Mouse (Mus musculus) megakaryocyte, adult 5-6 weeks (primary cell): ENCODE measurements at regions not wholly inside any gene's neighbourhood (a gene's known extent, or its start where the extent isn't known, plus 50 kb on each side); places are given as distances from the start of the nearest gene placed in this dataset.

Experiments
- ATAC-seq: 2 replicates; pipeline ENCODE4 v1.8.0; 2016; ENCODE audit warnings: mild to moderate bottlenecking, inconsistent platforms; ENCODE audit not compliant: poor library complexity, severe bottlenecking

DNA sequence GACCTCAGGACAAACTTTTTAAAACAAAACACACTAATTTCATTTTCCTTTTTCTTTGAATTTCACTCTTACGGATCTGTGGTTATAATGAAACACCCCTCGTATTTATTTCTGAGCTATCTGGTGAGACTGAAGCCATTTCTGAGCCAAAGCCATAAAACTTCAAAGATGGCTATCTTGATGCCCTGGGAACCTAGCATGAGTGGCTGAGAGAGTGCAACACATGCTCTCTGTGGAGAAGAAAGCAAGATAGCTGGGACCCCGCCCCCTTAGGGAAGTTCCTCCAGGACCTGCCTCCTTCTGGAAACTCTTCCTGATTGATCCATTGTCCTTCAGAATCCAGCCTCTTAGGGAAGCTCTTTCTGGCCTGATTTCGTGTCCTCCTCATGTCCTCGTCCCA is 57.6 kb upstream of the Myb start:
- ATAC-seq: no peak

DNA sequence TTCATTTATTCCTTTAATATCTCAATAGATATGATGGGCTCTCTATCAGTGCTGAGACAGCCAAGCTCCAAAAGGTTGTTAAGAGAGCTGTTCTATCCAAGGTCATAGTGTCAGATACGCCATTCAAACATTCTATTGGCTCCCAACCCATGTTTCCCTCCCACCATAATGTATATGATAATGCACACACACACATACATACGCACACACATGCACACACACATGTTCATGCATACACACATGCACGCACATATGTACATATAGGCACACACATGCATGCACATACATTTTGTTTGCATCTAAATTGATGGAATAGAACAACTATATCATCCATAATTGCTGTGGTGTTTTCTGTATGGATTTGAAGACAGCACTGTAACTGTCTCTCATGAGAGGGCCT is 60.0 kb upstream of the Myb start:
- no peak for ATAC-seq

DNA sequence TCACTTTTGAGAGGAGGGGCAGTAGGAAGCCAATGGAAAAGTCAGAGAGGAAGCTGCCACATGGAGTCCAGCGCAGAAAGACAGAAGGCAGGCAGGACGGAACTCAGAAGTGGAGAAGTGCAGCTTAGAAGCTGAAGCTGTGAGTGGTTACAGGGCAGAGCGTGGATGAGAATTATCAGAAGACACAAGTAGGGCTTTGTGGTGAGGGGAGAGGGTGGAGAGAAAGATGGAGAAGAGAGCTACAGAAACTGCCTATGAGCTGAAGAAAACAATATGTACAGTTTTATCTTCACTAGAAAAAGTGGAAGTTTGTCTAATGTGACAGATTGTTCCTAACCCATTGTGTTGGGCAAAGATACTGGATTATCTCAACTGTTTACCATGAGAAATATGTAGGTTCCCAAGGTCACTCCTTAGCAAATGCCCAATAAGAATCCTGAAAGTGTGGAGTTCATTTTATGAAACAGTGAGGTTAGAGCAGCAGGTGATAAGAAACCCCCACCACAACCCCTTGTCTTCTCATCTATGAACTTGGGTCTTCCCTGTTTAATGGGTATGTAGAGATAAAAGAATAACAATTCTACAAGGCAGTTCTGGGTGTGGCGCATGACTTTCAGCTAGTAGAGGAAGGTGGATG is 60.6 kb upstream of the Myb start:
- no peak for ATAC-seq

DNA sequence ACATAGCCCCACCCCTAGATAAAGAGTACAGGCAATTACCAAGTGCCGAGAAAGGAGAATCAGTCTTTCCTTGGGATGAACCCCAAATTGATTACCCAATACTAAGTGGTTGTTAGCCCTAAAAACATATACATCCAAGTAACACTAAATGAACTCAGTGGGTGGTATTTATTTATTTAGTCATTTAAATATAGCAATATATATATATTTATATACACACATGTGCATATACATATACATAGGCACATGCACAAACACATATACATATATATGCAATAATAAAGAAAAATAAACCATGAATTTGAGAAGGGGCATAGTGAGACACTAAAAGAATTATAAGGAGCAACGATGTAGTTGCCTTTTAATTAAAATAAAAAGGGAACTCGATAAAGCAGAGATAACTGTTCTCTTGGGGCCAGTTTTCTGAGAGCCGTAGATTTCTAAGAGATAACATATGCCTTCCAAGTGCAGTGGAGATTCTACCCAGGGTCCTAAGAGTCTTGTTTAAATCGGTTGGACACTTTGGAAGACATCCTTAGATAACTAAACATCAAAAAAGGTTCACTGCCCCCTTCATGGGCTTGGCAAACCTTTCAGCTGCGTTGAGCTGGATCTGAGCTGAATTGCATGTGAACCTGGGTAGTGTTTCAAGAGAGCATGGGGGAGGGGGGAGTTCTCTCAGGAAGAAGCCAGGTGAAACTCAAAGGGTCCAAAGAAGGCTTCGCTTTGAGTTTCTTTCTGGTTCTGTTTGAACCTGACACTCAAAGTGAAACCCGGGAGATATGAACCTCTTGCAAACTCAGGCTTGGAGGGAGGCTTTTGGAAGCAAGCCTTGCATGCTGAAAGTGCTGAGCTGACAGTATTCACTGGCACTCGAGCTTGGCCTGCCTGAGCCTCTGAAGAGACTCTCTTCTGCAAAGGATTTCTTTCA is 61.6 kb upstream of the Myb start:
- no peak for ATAC-seq

DNA sequence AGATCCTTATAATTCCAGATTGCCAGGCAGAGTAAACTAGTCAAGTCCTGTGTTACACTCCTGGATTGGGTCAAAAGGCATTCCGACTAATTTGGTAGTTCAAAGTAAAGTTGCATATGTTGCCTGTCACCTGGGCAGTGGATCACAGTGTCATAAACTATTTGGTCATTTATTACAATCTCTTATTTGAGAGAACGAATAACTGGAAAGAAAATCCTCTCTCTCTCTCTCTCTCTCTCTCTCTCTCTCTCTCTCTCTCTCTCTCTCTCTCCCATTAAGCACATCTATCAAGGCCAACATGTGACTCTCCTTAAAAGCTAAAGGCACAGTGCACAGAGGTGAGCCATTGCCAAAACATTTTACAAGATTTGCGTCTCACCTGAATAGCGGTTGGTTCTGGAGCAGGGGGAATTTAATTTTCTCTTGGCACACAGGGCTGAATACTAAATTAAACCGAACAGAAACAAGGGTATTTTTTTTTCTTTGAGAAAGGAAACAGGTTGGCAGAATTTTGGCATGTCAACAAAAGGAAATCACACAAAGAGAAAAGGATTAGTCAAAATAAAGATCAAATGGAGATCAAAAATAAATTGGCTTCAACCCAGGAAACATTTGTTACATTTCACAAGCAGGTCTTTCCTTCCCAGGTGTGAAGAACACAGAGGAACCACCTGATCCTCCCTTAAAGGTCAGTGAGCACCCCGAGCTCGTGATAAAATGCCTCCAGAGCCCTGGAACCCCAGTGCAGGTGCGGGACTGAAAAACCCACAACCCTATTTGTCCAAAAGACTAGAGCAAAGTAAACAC is 62.5 kb upstream of the Myb start:
- no peak for ATAC-seq

DNA sequence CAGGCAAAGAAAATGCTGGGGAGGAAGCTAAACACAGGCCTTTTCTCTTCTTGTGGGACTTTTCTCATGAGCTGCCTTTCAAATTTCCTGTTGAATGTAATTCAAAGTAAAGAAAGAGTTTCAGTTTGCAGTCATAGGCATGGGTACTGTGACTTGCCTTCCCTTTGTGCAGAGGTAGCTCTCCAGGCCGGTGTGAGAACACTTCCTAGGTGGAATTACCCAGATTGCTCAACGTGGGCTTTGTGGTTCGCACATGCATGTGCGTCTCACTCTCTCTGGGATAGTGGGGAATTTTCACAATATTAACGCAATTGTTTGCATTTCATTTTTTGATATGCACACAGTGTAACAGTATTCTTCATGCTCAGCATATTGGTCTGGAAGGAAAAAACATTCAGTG is 63.4 kb upstream of the Myb start:
- ATAC-seq: no peak

DNA sequence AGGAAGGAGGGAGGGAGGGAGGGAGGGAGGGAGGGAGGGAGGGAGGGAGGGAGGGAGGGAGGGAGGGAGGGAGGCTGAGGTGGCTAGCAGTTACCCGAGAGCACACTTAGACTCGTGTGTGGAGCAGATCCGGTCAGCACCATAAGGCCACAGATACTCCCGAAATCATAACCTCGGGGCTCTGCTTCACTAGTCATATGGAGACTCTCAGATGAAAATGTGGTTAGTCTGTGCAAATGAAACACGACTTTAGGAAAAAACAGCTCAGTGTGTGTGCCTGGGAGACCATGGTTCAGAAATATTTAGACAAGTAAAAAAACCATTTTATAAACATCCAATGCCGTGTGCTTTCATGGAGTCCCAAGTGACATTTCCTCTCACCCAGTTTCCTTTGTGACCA is 65.4 kb upstream of the Myb start:
- no peak for ATAC-seq

DNA sequence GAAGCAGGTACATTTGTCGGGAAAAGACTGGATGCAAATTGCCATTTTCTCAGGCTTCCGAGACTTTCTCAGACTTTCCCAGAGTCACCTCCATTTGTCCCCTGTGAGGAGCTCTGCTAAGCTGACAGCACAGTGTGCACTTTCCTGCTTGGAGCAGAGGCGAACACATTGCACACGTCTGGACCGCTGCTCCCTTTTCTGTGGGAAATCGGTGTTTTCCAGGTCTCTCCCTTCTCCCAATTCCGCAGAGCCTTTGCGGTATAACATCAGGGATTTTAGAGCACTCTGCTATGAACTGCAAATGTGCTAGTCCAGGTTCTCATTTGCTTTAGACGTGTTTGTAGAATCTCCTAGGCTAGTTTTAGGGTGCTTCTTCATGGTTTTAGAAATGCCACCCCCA is 67.0 kb upstream of the Myb start:
- no peak for ATAC-seq

DNA sequence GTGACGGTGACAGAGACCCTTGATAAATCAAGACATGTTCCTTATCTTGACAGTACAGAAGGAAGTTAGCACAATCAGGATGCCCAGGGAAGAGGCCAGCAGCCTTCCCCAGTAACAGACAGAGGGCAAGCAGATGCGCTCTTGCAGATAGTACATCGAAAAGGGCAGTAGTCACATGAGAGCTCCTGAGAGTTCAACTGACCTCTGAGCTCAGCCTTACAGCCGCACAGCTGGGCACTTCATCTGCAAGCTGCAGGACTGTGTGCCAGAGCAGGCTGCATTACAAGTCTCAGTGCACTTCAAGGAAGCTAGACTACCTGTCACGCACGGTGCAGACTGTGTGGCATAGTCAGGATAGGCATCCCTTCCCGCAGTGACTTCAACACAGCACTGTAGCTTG is 67.2 kb upstream of the Hbs1l start:
- ATAC-seq: peak; percentile 49

DNA sequence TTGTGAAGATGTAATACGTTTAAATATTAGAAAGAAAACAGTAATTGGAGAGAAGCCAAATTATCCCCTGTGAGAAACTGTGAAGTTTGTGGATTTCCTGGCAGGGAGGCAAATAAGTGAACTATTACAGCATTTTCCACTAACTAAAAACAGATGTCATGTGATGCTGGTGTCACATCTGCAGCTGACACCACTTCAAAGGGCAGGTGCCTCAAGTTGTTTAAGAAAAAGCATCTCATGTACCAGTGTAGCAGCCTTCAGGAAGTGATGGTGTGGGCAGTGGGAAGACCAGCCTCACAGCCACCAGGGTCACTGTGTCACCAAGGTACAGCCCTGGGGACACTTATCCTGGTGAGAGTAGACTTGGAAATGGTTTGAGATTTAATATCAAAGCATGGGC is 60.6 kb upstream of the Hbs1l start:
- peak; percentile 77 for ATAC-seq

DNA sequence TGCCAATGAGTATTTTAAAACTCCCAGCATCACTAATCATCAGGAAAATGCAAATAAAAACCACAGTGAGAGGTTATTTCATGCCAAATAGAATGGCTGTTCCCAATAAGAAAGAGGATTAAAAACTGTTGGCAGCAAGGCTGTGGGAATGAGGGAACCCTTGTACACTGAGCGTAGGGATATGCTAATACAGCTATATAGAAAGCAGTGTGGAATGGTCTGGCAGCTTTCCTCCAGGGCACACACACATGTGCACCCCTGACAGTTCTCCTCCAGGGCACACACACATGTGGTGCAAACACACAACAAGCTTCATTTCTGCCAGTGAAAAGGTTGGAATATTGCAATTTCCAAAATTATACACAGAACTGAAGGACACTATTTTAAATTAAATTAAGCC is 58.8 kb upstream of the Hbs1l start:
- no peak for ATAC-seq

DNA sequence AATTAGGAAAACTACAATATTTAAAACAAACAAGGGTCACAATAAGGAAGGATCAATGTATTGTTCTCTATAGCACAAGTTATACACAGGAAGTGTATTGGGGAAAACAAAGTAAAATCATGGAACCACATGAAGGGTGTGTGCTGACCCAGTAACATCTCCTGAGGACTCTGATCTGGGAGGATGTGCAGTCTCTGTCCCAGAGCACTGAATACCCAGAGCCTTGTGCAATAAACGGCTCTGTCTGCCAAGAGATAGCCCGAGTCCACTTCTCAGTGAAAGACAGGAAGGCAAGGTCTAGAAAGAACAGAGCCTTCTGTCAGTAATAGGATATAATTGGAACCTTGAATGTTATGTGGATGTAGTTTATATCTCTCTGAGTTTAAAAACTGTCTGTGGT is 56.3 kb upstream of the Hbs1l start:
- no peak for ATAC-seq

DNA sequence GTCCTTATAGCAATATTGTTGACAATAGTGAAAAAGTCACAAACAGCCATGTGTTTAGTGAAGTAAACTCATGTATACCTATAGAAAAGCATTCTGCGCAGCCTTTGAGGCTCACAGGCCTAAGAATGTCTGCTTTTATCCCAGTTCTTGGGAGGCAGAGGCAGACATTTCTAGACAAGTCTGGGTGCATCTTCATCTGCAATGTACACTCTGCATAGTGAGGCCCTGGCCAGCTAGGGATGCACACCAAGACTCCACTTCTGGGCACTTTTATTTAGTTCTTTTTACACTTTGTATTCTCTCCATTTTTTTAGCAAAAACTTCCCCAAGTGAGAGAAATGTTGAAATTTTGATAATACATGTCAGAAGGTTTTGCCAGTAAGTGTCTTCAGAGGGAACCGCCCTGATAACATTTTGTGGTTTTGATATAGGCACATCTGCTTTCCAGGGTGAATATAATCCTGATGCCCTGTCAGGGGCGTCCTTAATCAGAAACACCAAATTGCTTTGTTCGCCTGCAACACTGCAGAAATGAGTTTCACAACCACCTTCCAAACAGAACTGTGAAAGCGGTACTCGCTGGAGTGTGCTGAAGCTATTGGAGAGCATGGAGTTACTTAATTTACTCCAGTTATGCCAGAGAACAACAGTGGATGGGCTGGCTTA is 54.1 kb upstream of the Hbs1l start:
- ATAC-seq: peak; percentile 21; the same call in 1 of the 2 replicates

DNA sequence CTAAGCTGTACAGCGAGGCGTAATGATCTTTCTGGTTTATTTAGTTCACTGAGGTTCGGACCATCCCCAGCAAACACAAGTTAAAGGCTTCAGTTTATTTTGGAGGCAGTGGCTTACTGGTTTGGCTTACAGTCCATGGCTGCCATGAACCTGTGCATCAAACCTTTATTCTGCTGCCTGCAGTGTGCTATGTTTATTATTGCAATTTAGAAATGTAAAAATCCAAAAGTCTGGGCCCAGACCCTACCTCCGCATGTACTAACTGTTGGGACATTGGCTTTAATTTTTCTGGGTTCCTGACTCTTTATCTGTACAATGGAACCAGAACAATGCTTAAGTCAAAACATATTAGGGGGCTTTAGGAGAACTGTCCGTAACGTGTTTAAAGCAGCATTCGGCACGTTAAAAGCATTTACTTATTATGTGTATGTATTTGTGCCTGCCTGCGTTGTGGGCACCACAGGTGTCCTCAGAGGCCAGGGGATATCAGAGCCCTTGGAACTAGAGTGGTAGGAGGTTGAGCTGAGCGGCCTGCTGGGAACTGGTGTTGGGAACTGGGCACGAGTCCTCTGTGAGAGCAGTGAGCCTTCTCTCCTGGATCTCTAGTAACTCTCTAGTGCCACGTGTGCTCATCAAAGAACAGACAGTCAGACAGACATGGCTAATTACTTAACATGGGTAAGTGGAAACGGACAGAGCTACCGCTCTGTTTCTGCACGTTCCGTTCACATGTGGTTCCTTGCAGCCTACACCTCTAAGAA is 53.1 kb upstream of the Hbs1l start:
- ATAC-seq: no peak

DNA sequence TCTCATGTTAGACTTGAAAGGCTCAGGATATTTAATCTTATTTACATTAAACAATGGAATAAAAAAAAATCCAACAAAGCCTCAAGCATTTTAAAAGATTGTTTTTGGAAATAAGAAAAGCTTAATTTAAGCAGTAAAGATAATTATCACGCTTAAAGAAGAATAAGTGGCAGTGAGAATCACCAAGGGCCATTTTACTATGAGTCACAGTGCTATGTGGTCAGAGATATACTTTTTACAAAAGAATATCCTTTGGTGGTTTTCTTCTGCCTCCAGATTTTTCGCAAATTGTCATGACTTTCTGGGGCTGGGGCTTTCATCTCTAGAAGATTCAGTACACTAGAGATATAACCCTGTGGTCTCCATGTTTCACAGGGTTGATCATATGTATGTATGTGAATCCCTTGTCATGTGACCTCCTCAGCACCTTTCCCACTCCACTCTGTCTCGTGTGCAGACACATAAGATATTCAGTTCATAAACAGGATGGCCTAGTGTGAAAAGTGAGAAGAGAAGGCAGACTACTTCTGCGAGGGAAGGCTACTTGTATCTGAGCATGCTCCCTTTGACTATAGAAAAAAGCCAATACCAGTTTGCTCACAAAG is 50.8 kb upstream of the Hbs1l start:
- no peak for ATAC-seq

DNA sequence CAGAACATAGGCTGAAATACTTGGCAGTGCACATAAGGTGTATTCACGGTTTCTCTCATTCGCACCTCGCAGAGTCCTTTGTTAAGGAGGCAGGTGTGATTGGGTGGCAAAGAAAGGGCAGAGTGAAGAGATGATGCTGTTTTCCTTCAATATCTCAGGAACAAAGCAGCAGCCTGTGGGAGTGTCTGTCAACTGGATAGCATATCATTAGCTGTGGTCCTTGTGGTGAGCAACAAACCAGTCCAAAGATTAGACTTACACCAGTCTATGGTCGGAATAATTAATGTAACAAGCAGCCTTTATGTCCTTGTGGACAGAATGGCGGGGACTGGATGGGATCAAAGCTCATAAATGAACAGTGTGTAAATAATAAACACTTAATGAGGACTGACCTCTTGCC is 50.2 kb upstream of the Hbs1l start:
- no peak for ATAC-seq
